Mouse (Mus musculus) ES-Bruce4 (cell line): ENCODE data around the gene Sephs2.

Experiments used
- CTCF ChIP-seq: IDR thresholded peaks from one replicate; pipeline ENCODE4 v1.8.1; 2011; ENCODE audit warnings: low read depth, low read length
- EP300 ChIP-seq: IDR thresholded peaks from 2 replicates; pipeline ENCODE4 v1.6.1; 2011; ENCODE audit warnings: low read depth, low read length; ENCODE audit not compliant: insufficient read depth
- POLR2A ChIP-seq: IDR thresholded peaks from one replicate; pipeline ENCODE4 v1.8.1; 2011; ENCODE audit warnings: low read length; ENCODE audit not compliant: insufficient read depth

DNA sequence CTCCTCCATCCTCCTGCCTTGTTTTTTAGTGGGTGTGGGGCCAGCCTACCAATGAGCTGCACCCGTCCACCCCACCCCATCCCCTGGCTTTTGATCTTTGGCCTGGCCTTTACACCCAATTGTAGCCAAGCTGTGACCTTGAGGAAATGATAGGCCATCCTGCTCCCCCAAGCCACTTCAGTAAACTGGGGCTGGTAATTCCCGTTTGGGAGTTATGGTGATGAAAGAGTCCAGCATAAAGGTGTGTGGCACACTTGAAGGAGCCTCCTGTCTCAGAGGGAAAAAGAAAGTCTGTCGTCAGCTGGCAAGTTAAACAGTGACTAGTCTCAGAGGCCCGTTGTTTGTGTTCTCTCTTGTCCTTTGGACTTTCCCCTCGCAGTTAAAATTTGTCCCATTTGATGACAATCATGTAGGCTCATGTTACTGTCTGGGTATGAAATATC is 2.7 kb upstream of the Sephs2 start:
- TF ChIP-seq CTCF = no peak
- TF ChIP-seq POLR2A = no peak
- no peak for TF ChIP-seq EP300
